Mouse (Mus musculus): ENCODE results near the gene Scaper.

Scaper gene

DNA sequence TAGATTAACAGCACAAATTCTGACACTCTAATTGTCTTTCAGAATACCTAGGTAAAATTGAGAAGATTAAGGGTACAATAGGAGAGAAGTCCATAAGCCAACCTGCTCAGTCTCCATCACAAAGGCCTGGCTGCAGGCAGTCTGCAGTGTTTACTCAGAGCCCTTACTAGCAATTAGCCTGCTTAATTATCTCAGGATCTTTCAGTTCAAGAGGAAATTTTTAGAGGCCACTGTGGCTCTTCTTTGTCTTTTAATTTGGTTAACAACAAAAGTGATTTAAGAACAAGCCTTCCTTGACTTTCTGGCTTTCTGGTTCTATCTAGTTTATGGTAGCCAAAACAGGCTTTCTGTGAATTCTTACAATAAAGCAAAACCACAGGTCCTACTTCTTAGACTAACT, 339.3 kb downstream of the Scaper start:
- no peak for DNase-seq

DNA sequence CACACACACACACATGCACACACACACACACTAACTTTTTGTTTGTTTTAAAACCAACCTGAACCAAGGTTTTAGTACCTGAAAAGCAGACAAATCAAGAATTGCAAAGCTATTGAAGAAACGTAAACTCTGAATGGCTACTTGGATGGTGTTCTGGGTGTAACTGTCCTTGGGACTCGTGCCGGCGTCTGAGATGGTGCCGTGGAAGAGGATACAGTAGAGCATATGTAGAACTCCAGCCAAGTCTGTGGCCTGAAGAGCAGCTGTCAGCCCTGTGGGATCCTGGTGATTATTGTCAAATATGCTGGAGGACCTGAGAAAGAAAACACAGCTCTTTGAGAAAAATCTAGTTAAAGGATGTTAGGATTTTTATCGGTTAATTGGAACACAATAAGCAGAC, 351.8 kb downstream of the Scaper start:
- peak; percentile 31 for DNase-seq

DNA sequence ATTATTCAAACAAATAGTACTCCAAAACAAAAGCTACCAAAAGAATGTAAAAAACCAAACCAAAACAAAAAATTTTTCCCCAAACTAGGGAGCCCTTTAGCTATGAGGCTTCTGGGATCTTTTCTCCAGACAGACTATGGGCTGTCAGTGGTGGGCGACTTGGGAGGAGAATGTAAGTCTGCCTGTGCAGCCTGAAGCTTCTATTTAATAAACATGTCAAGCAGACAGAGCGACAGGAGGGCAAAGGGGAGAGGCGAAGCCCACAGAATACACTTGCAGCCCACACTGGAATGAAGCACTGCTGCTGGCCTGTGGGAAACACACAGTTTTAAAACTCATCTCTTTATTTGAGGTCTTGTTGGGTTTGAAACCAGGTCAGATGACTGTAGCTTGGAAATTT, 356.5 kb downstream of the Scaper start:
- no peak for DNase-seq

DNA sequence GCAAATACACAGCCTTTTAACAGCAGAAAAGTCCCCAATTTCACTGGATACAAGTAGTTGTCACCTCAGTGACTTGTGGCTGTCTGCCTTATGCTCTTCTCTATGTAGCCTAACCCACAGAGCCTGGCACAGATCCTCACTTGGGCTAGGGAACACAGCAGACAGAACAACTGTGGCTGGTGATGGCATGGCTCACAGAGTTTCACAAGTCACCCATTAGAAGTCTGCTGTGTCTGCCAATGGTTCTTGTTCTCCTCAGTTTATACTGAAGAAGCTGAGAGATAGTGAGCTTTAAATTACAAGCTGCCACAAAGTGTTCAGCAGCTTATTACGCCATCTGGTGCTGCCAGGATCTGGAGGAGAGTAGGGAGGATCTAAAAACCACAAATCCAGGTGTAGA, 361.3 kb downstream of the Scaper start:
- DNase-seq, result no peak

DNA sequence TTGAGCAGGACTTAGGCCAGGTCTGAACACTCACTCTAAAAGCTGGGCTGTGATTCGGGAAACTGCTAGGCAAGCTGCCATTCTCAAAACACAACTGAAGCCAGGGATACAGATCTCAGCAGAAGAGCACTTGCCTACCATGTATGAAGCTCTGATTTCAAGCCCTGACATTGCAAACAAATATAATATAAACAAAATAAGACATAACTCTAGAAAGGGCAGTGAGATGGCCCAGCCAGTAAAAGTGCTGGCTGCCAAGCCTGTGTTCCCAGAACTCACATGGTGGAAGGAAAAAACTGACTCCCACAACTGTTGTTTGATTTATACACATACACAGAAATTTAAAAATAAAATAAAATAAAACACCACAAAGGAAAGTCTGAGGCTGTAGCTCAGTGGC, 366.8 kb downstream of the Scaper start:
- DNase-seq, result no peak

DNA sequence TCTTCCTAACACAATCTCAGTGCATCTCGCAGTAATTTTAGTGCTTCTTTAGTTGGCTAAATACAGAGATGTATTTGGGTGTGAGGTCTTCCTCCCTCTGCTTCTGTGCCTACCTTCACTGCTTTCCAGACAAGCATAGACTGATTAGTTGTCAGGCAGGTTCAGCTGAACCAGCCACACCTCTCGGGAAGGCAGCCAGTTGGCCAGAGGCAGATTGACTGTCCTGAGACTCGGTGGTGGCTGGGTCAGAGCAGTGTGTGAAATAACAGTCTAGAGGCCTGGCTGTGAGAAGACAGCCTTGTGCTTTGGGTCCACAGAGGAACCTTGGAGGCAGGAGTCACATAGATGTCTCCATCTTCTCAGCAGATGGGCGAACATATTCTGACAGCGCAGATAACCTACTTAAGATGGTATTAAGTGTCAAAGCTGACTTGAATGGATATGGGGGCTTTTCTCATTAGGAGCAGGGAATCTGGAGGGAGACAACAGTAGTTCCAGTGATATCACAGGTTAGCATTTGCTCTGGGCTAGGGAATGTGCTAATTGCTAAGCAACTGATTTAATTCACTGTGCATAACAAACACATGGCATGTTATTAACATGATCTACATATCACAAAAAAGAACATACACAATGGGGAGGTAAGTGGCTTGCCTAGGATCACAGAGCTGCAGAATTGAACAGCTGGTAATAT, 369.3 kb downstream of the Scaper start:
- no peak for DNase-seq

DNA sequence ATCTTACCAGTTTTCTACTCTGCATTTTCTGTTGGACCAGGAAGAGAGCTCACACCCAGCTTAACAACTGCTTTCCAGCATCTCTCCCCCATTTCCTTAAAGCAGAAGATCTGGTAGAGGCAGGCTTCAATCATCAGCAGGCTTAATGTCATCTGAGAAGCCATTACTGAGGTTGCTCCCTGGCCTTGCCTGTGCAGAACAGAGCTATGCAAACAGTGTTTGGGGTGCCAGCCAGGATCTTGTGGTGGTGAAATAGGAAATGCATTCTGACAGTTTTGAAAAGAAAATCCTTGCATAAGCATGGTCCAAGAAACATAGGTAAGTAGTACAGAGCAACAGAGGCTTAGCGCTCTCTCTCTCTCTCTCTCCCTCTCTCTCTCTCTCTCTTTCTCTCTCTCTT, 377.0 kb downstream of the Scaper start:
- no peak for DNase-seq

DNA sequence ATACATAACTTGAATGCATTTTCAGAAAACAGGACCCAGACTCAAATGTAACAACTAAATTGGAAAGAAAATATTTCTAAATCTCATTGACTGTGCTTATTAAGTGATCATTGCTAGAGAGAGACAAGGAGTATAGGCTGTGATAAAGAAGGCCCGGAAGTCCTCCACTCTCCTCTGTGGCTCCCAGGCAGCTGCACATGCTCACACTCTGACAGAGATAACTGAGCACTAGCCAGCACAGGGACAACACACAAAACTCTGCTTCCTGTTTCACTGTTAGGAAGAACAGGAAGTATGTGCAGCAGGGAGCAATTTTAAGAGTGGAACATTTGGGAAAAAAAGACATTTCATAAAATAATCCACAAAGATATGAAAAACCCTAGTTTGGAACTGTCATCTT, 382.9 kb downstream of the Scaper start:
- DNase-seq, result no peak

DNA sequence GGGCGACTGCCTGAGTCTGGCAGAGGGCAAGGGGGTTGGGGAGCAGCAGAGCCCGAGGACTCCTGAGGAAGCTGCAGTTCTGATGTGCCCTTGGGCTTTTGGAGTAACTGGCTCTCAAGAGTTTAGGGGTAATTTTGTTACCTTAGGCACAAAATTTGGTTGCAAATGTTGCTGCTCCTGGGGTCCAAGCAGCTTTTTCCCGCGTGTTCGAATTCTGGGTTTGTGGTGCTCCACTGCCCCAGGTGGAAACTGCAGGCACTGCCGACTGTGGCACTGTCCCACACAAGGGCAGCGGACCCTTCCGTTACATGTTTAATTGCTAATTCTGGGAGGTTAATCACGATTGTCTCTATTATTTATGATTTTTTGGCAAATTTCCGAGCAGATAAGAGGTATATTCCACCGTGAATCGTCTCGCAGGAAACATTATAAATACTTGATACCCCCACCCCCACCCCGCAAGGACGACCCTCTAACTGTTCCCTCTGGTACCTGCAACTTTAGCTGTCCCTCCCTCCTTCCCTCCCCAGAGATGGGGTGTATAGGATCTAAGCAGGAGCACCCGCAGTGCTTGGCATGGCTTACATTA, 388.5 kb downstream of the Scaper start:
- no peak for DNase-seq

DNA sequence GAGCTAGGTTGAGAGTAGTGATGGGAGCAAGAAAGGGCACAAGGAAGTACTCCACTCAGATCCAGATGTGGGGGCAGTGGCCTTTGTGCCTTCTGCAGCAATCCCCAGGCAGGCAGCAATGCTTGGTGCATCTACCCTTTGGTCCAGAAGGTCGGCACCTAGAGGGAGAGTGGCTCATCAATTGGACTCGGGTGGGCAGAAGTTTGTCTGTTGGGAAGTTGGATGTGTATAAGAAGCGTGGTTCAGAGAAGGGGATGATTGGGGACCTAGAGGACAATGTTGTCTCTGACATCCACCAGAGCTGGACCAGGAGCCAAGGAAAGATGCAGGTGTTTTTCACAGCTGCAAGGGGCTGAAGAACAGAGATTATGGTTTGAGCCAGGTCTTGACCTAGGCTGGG, 389.0 kb downstream of the Scaper start:
- no peak for DNase-seq

DNA sequence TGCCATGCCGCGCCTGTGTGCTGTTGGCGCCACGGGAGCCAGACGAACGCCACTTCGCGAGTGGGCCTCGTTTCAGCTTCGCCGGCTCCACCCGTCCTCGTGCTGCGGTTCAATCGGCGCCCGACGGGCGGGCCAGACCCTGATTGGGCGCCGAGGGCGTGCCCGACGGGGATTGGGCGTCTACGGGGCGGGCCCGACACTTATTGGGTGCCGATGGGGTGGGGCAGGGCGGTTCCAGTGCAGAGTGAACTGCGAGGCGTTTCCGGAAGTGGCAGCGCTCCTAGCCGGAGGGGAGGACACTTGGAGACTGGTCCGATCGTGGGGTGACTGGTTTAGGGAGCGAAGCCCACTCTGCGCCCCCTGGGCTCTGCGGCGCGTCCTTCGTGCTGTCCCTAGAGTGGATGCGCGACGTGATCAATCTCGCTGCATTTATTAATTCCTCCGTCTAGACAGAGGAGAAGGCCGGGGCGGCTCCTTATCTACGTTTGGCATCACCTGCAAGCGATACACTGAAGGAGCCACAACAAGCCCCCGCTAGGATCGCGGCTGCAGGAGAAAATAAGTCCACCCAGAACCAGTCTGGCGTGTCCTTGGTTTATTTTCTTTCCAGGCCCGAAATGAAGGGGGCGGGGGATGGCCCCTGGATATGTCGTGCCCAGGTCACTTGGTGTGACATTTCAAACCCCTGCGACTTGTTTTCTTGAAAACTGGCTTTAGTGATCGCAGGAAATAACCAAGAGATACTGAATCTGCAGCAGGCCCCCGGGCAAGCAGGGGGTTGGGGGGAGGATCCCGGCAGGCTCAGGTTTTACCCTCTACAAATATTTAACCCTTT, 391.5 kb downstream of the Scaper start:
- no peak for DNase-seq

DNA sequence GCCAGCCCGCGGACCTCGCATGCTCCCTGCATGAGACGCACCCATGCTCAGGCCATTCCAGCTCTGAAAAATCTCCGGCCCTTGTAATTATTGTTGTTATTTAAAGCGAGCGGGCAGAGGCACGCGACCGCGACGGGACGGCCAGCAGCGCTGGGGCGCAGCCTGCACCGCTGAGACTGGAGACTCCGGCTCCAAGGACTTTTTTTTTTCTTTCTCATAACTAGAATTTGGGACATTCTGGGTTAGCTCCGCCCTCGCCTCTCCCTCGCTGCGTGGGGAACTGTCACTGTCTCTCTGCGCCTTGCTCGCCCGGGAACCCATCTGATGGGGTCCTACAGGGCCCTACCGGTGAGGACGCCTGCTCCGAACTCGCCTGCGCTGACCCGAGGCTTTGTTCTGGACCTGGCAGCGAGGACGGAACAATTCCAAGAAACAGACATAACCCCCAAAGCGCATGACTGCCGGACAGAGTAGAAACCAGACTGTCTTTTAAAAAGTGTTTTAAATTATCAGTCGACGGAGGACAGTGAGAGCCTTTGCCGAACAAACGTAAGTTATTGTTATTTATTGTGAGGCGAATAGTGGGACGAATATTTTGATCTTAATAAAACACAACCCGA, 392.3 kb downstream of the Scaper start:
- DNase-seq, result peak; percentile 20

DNA sequence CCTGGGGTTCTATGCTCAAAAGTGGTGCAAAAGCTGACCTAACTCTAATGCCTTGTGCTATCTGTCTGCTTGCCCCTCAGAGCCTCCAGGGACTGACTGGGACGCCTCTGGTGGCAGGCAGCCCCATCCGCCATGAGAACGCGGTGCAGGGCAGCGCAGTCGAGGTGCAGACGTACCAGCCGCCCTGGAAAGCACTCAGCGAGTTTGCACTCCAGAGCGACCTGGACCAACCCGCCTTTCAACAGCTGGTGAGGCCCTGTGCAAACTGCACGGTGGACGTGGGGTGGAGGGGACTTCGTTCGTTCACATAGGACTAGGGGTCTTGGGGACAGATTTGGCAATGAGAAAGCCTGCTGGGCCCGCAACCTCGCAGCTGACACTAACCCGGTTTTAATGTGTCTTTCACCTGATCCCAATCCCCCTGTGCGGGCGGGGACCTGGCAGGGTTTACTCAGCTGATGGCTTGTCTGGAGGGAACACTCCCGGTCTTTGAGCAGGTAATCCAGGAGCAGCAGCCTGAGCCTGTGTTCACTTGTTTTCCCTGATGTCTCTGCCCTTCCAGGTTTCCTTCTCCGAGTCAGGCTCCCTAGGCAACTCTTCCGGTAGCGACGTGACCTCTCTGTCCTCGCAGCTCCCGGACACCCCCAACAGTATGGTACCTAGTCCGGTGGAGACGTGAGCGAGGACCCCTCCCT, 392.9 kb downstream of the Scaper start:
- DNase-seq, result peak; percentile 34

DNA sequence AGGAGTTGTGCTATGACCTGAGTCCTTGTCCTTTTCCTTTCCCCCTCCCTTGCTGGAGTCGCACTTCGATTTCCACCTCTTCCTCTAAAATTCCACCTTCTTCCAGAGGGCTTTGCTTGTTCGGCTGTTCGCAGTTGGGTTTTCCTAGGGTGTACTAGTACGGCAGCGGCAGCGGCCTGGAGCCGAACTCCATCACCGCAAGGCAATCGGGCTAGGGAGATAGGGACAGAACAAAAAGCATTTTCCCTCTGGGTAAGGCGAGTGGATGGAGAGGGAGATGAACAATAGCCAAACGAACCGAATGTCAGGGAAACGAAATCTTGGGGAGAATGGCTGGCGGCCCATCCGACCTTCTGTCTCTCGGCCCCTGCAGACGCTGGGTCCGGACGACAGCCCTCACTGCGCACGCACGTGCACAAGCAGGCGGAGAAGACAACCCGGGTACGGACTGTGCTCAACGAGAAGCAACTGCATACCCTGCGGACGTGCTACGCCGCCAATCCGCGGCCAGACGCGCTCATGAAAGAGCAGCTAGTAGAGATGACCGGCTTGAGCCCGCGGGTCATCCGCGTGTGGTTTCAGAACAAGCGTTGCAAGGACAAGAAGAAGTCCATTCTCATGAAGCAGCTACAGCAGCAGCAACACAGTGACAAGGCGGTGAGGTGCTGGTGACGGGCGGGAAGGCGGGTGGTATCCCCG, 394.1 kb downstream of the Scaper start:
- DNase-seq, result peak; percentile 48

DNA sequence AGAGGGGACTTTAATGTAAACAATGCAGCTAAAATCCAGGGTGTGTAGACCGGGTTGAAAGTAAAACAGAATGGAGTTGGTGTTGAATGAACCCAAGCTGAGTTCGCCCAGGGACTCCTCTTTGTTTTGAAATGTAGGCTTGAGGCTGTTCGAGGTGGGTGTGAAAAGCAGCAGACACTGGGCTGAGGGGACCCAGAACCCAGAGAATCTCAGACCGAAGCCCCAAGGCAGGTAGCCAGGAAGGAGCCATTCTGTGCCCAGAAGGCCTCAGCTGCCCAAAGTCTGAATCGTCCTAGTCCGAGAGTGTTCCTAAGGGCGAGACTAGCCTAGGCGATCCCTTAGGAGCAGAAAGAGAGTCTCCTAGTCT, 394.6 kb downstream of the Scaper start:
- no peak for DNase-seq

DNA sequence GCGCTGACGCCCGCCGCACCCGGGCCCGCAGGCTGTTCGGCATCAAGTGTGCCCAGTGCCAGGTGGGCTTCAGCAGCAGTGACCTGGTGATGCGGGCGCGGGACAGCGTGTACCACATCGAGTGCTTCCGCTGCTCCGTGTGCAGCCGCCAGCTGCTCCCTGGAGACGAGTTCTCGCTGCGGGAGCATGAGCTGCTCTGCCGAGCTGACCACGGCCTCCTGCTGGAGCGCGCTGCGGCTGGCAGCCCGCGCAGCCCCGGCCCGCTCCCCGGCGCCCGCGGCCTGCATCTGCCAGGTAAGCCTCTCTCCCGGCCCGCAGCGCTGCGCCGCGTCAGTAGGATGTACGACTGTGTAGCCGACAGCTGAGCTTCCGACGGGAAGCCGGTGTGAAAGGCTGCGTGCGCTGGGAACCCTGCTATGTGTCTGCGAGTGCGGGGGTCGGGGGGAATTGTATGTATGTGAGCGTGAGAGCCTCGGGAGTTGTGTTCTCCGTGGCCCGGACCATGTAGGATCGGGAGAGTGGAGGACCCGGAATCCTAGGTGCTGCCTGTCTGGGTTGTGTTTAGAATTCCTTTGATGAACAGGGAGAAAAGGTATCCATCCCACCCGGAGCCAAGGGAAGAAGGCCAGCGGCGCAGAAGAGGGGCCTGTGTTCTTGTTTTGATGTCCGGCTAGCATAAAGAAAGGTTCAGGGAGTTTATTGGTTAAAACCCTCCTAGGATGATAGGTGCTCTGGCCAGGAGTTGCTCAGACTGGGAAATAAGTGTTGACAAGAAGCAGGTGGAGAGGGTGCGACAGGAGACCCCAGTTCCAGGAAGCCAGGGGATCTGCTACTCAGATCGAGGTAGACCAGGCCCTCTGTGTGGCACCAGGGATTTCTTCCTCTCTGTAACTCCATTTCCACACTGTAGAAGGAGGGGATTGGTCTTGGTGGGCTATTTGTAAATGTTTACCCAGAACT, 395.3 kb downstream of the Scaper start:
- no peak for DNase-seq

DNA sequence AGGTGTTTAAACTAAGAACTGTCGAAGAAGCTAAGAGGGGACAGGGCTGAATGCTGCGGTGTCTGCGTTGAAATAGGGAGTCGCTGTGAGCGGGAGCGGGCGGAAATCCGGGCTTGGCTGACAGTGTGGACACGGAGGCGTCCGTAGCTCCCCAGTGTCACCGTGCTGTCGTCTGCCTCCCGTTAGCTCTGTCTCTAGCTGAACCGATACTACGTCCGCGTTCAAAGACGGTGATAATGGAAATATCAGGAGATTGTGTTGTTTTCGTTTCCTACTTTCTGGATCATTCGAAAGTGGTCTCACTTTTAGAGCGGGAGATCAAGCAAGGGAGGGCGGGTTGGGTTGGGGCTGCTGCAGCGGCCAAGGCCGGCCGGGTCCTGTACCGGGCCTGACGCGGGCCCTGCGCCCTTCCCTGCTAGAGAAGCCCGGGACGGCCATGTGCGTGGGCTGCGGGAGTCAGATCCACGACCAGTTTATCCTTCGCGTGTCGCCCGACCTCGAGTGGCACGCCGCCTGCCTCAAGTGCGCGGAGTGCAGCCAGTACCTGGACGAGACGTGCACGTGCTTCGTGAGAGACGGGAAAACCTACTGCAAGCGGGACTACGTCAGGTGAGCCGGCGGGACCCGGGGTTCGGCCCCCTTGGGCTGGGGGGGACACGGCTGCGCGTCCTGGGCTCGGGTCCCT, 396.1 kb downstream of the Scaper start:
- DNase-seq, result peak; percentile 23

DNA sequence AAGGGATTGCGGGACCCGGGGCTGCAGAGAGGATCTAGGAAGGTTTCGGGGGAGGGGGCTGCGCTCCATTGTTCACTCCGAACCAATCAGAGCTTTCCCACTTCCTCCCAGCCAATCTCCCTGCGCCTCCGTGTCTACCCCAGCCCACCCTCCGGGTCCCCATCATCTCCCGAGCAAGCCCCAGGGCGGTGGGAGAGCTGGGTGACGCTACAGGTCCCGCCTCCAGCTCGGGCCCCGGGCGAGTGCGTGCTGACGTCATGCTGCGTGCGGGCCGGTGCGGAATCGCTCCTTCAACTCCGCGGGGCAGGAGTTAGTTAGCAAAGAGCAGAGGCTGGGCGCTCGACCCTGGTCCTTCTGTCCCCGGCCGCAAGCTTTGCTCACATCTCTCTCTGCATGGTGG, 397.0 kb downstream of the Scaper start:
- no peak for DNase-seq

DNA sequence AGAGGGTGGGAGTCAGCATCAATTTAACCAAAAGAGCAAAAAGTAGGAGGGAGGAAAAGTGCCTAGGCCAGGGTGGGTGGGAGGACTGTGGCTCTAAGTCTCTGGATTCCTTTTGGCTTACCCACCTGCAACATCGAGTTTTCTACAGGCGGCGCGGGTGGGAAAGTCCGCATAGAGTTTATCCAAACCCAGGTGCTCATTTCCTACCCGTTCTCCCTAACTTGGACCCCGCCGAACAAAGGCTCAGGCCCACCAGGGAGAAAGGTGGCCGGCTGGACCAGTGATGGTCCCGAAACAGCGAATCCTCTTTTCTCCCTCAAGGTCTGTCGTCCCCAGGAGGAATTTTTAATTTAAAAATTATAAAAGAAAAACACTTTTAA, 397.5 kb downstream of the Scaper start:
- DNase-seq, result no peak

DNA sequence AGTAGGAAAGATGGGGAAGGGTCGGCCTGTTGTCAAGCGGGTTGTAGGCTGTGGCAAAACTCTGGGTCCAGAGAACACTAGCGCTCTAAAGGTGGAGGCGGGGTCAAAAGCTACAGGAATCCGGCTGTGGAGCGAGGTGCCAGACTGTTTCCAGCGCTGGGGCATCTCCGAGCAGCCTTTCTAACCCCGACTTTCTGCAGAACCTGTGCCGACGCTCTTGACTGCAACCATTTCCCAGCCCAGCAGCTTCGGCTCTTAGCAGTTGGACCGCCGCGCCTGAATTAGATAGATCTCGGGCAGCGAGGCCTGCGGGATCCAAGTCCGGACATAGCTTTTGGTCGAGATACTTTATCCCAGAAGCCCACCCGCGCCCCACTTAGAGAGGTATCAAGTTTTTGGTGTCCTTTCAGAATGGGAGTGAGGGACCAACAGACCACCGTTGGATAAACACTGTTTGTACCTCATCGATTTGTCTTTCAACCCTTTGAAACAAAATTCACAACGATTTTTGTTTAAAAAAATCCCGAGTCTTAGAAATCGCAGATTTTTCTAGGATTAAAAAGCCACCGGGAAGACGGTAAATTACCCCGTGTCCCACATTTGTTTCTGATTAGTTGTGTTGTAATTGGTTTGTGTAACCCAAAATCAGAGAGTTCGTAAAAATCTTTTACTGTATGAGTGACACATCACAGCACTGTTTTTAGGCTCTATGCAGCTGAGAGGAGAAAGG, 398.1 kb downstream of the Scaper start:
- no peak for DNase-seq

Measured in cerebellum, adult 9-10 months (tissue).